7 mouse cellular contexts compared by ENCODE assay signal in genomic region chr8:120539775-120540625, GRCm38 (mm10). TPM values are rescaled to one million over a fixed set of nuclear protein-coding genes. Genes with fewer than 3 reads are reported as not detected.
A peak's percentile ranks its signal among the peaks of the same experiment; 100 is the strongest.
DNase-seq lines count a peak whose midpoint lies in the region; ATAC-seq lines count a peak whose summit lies in the region.

No protein-coding gene starts in this region.

- WGBS in neural tube, embryonic 11.5 days = 28% methylated on average over 23 of the region's 23 CpGs
- WGBS in embryonic facial prominence, embryonic 10.5 days = 24% methylated on average over 23 of the region's 23 CpGs
- WGBS in hindbrain, embryonic 16.5 days = 24% methylated on average over 23 of the region's 23 CpGs
- WGBS in liver, embryonic 15.5 days (ENCODE audit: insufficient replicate concordance) = 11% methylated on average over 23 of the region's 23 CpGs

- H3K27ac ChIP-seq in neural tube, embryonic 11.5 days (ENCODE audit: low read depth, low read length) = peak overlapping the region; percentile 98
- peak overlapping the region; percentile 90 for H3K27ac ChIP-seq in embryonic facial prominence, embryonic 10.5 days (replicated peaks)
- H3K27ac ChIP-seq in hindbrain, embryonic 16.5 days (ENCODE audit: low read depth, low read length) = peak overlapping the region; percentile 94
- peak overlapping the region; percentile 96 for H3K27ac ChIP-seq in liver, embryonic 15.5 days (replicated peaks)

- peak overlapping the region; percentile 97 for H3K4me2 ChIP-seq in neural tube, embryonic 11.5 days (ENCODE audit: low read depth)
- H3K4me2 ChIP-seq in hindbrain, embryonic 16.5 days (ENCODE audit: low read length) = peak overlapping the region; percentile 97
- peak overlapping the region; percentile 100 for H3K4me2 ChIP-seq in liver, embryonic 15.5 days

- DNase-seq in neural tube, embryonic 11.5 days (ENCODE audit: low spot score) = no peak
- DNase-seq in neural tube, embryonic 10.5 days (ENCODE audit: extremely low spot score, low spot score) = no peak
- no peak for DNase-seq in embryonic facial prominence, embryonic 10.5 days (ENCODE audit: low spot score)
- peak; percentile 41 to 49 for DNase-seq in thymus, postnatal 36 days
- DNase-seq in ovary, postnatal 36 days (ENCODE audit: low spot score) = no peak

- no peaks in the 10 kb centered on the region for H3K36me3 ChIP-seq in neural tube, embryonic 11.5 days (ENCODE audit: control insufficient read depth, insufficient read depth, low read length)
- H3K36me3 ChIP-seq in embryonic facial prominence, embryonic 10.5 days (replicated peaks) = no peaks in the 10 kb centered on the region
- H3K36me3 ChIP-seq in hindbrain, embryonic 16.5 days (ENCODE audit: control insufficient read depth, insufficient read depth, low read length) = no peaks in the 10 kb centered on the region
- H3K36me3 ChIP-seq in liver, embryonic 15.5 days (replicated peaks) = peaks cover 5% of the 10 kb centered on the region

- H3K4me1 ChIP-seq in neural tube, embryonic 11.5 days (ENCODE audit: control insufficient read depth, insufficient read depth, low read length) = peaks cover 61% of the 10 kb centered on the region
- peaks cover 96% of the 10 kb centered on the region for H3K4me1 ChIP-seq in embryonic facial prominence, embryonic 10.5 days
- peaks cover 64% of the 10 kb centered on the region for H3K4me1 ChIP-seq in hindbrain, embryonic 16.5 days (ENCODE audit: control insufficient read depth, insufficient read depth, low read depth, low read length)
- H3K4me1 ChIP-seq in liver, embryonic 15.5 days (replicated peaks) = peaks cover 97% of the 10 kb centered on the region

- no peak for ATAC-seq in neural tube, embryonic 11.5 days (ENCODE audit: insufficient read depth, low FRiP score, low TSS enrichment)
- ATAC-seq in hindbrain, embryonic 16.5 days = no peak
- ATAC-seq in liver, embryonic 15.5 days (ENCODE audit: insufficient read depth) = peak; percentile 46

- peak overlapping the region; percentile 62 for H3K4me3 ChIP-seq in neural tube, embryonic 11.5 days (ENCODE audit: low read depth, low read length)
- H3K4me3 ChIP-seq in embryonic facial prominence, embryonic 10.5 days = peak overlapping the region; percentile 79
- H3K4me3 ChIP-seq in hindbrain, embryonic 16.5 days (ENCODE audit: low read length) = no peak overlapping the region
- H3K4me3 ChIP-seq in liver, embryonic 15.5 days (replicated peaks) = peak overlapping the region; percentile 69

- H3K27me3 ChIP-seq in neural tube, embryonic 11.5 days (ENCODE audit: control insufficient read depth, insufficient read depth, low read length) = no peaks in the 10 kb centered on the region
- H3K27me3 ChIP-seq in embryonic facial prominence, embryonic 10.5 days (replicated peaks; ENCODE audit: low read depth, poor library complexity, severe bottlenecking) = peaks cover 43% of the 10 kb centered on the region
- H3K27me3 ChIP-seq in hindbrain, embryonic 16.5 days (replicated peaks; ENCODE audit: control insufficient read depth, insufficient read depth, low read length) = no peaks in the 10 kb centered on the region
- no peaks in the 10 kb centered on the region for H3K27me3 ChIP-seq in liver, embryonic 15.5 days

- peak overlapping the region; percentile 39; the same call in 1 of the 2 replicates for H3K9ac ChIP-seq in neural tube, embryonic 11.5 days (ENCODE audit: low read length)
- H3K9ac ChIP-seq in hindbrain, embryonic 16.5 days (ENCODE audit: low read depth, low read length) = peak overlapping the region; percentile 38
- H3K9ac ChIP-seq in liver, embryonic 15.5 days = peak overlapping the region; percentile 88

- H3K9me3 ChIP-seq in neural tube, embryonic 11.5 days (ENCODE audit: control insufficient read depth, low read length) = no peaks in the 10 kb centered on the region
- no peaks in the 10 kb centered on the region for H3K9me3 ChIP-seq in embryonic facial prominence, embryonic 10.5 days
- no peaks in the 10 kb centered on the region for H3K9me3 ChIP-seq in hindbrain, embryonic 16.5 days (ENCODE audit: control insufficient read depth, low read length)
- no peaks in the 10 kb centered on the region for H3K9me3 ChIP-seq in liver, embryonic 15.5 days (replicated peaks)

RNA-seq across cellular contexts. Expression of gene Gins2, which starts 49.1 kb away (rescaled TPM):
- polyA plus RNA-seq in neural tube, embryonic 11.5 days (2014; fragmentation: Nextera tagmentation; extraction: Ambion mirVana) = 101 and 109 TPM in 2 replicates
- 156 TPM in 2 replicates for polyA plus RNA-seq in embryonic facial prominence, embryonic 10.5 days (2016; fragmentation: Nextera tagmentation; extraction: Ambion mirVana)
- 20.6 and 22.0 TPM in 2 replicates for polyA plus RNA-seq in hindbrain, embryonic 16.5 days (2015; fragmentation: Nextera tagmentation; extraction: Ambion mirVana)
- polyA plus RNA-seq in liver, embryonic 15.5 days (2015; fragmentation: Nextera tagmentation; extraction: Ambion mirVana) = 50.1 and 52.3 TPM in 2 replicates

Comparison
In these comparisons a context has a peak if more than half of its experiments do, and no peak if none do; other contexts are left out.
1. DNase-seq: peak in thymus, postnatal 36 days (2 of 2); none in neural tube, embryonic 11.5 days (single experiment), neural tube, embryonic 10.5 days (single experiment), embryonic facial prominence, embryonic 10.5 days (single experiment) and ovary, postnatal 36 days (single experiment).
2. H3K9ac ChIP-seq: peak in every context shown above with its lines; median percentile 88 in liver, embryonic 15.5 days; 39 in neural tube, embryonic 11.5 days; 38 in hindbrain, embryonic 16.5 days.
3. Peak in every context shown above with its lines, with median percentiles within 50 percentile points of each other: H3K27ac ChIP-seq and H3K4me2 ChIP-seq.